In genomic region chr10:117224102-117224990, GRCm38 (mm10) we compare ENCODE assay signal across 7 mouse cellular contexts. TPM values are rescaled to one million over a fixed set of nuclear protein-coding genes. Genes with fewer than 3 reads are reported as not detected.
DNase-seq lines count a peak whose midpoint lies in the region; ATAC-seq and TF ChIP-seq lines count a peak whose summit lies in the region.

Gene Yeats4 (minus strand): TSS chr10:117224507.

- WGBS in intestine, postnatal 0 days = under 1% methylated on average over 63 of the region's 63 CpGs
- WGBS in midbrain, embryonic 12.5 days = 2% methylated on average over 63 of the region's 63 CpGs
- 1% methylated on average over 63 of the region's 63 CpGs for WGBS in small intestine, adult 2 months

- H3K27ac ChIP-seq in intestine, postnatal 0 days (ENCODE audit: low read depth, low read length) = peak within 1 kb of the TSS; percentile 96
- H3K27ac ChIP-seq in midbrain, embryonic 12.5 days (replicated peaks) = peak within 1 kb of the TSS; percentile 96
- H3K27ac ChIP-seq in small intestine, adult 2 months (ENCODE audit: insufficient read depth, low read depth, low read length) = peak within 1 kb of the TSS; percentile 92

- peak within 1 kb of the TSS; percentile 79 for H3K4me2 ChIP-seq in intestine, postnatal 0 days (replicated peaks; ENCODE audit: low read depth)
- H3K4me2 ChIP-seq in midbrain, embryonic 12.5 days (replicated peaks) = peak within 1 kb of the TSS; percentile 66

- ATAC-seq in intestine, postnatal 0 days = peak; percentile 95
- peak; percentile 95 for ATAC-seq in midbrain, embryonic 12.5 days (ENCODE audit: low FRiP score, low read depth)

- H3K9me3 ChIP-seq in intestine, postnatal 0 days (ENCODE audit: control insufficient read depth) = no peaks in the 10 kb centered on the region
- no peaks in the 10 kb centered on the region for H3K9me3 ChIP-seq in midbrain, embryonic 12.5 days

- H3K4me3 ChIP-seq in intestine, postnatal 0 days (ENCODE audit: low read depth, low read length) = peak within 1 kb of the TSS; percentile 64
- peak within 1 kb of the TSS; percentile 65 for H3K4me3 ChIP-seq in midbrain, embryonic 12.5 days
- peak within 1 kb of the TSS; percentile 76 for H3K4me3 ChIP-seq in small intestine, adult 2 months (ENCODE audit: low read depth, low read length)

- DNase-seq in adrenal gland, adult 8-10 months = peak; percentile 91
- DNase-seq in embryo, embryonic 9.5 days (ENCODE audit: extremely low spot score) = peak; percentile 98
- peak; percentile 68 for DNase-seq in gonadal fat pad, adult 2 months (ENCODE audit: low read depth)
- DNase-seq in left cerebral cortex, postnatal 4 days = peak; percentile 96

- peaks cover 24% of the 10 kb centered on the region for H3K36me3 ChIP-seq in intestine, postnatal 0 days (ENCODE audit: control insufficient read depth, insufficient read depth)
- peaks cover 28% of the 10 kb centered on the region for H3K36me3 ChIP-seq in midbrain, embryonic 12.5 days
- peaks cover 19% of the 10 kb centered on the region for H3K36me3 ChIP-seq in small intestine, adult 2 months (ENCODE audit: control insufficient read depth, insufficient read depth, low read length)

- no peak for TF ChIP-seq CTCF in intestine, postnatal 0 days (IDR thresholded peaks at IDR 0.05; ENCODE audit: low read depth)
- no peak for TF ChIP-seq CTCF in small intestine, adult 2 months (IDR thresholded peaks at IDR 0.05; ENCODE audit: extremely low read depth, insufficient read length, insufficient replicate concordance, low read depth, low read length)

- no peaks in the 10 kb centered on the region for H3K27me3 ChIP-seq in intestine, postnatal 0 days (replicated peaks; ENCODE audit: control insufficient read depth, insufficient read depth, low read length)
- no peaks in the 10 kb centered on the region for H3K27me3 ChIP-seq in midbrain, embryonic 12.5 days
- H3K27me3 ChIP-seq in small intestine, adult 2 months (ENCODE audit: control insufficient read depth, insufficient read depth, low read length) = no peaks in the 10 kb centered on the region

- intact Hi-C loops in left cerebral cortex, postnatal 4 days (cut with DNase I) = loop anchor here (10.0 kb wide), 2 partner anchors 210 to 450 kb away; no protein-coding TSS in a partner anchor

- peak; percentile 35; the same call in 1 of the 2 replicates for TF ChIP-seq POLR2A in small intestine, adult 2 months (IDR thresholded peaks at IDR 0.05; ENCODE audit: low read depth, low read length)

- peak within 1 kb of the TSS; percentile 79 for H3K9ac ChIP-seq in intestine, postnatal 0 days (ENCODE audit: low read depth, low read length)
- H3K9ac ChIP-seq in midbrain, embryonic 12.5 days (replicated peaks) = peak within 1 kb of the TSS; percentile 88

- H3K4me1 ChIP-seq in intestine, postnatal 0 days (replicated peaks; ENCODE audit: control insufficient read depth, insufficient read depth, low read length) = 0 out of 2 replicates have a peak, but pooled peaks cover 3% of the 10 kb centered on the region
- peaks cover 23% of the 10 kb centered on the region for H3K4me1 ChIP-seq in midbrain, embryonic 12.5 days
- H3K4me1 ChIP-seq in small intestine, adult 2 months (ENCODE audit: control insufficient read depth, insufficient read depth, insufficient read length, low read length) = no peaks in the 10 kb centered on the region; the same call in 1 of the 2 replicates

RNA-seq across cellular contexts. Expression of gene Yeats4, which starts in this region (rescaled TPM):
- total RNA-seq in adrenal gland, adult 8-10 months (2022) = 10 to 100 TPM; 39.3 to 42.6 (median 41.5) TPM
- 18.2 and 21.8 TPM in 2 replicates for polyA plus RNA-seq in gonadal fat pad, adult 2 months (2012; rRNA removed)
- polyA plus RNA-seq in intestine, postnatal 0 days (2015; fragmentation: Nextera tagmentation; extraction: Ambion mirVana) = 41.6 and 43.5 TPM in 2 replicates
- total RNA-seq in left cerebral cortex, postnatal 4 days (2021) = 10 to 100 TPM; 74.0 to 74.6 TPM
- polyA plus RNA-seq in midbrain, embryonic 12.5 days (2016; fragmentation: Nextera tagmentation; extraction: Ambion mirVana) = 147 and 162 TPM in 2 replicates
- polyA plus RNA-seq in small intestine, adult 2 months (2012; rRNA removed) = 9.5 and 22.5 TPM in 2 replicates

Comparison
In these comparisons a context has a peak if more than half of its experiments do, and no peak if none do; other contexts are left out.
1. Peak in every context shown above with its lines: DNase-seq, ATAC-seq, H3K4me3 ChIP-seq and H3K27ac ChIP-seq.